Mouse (Mus musculus) lung, embryonic 16.5 days (tissue): ENCODE results near the gene Miip. TPM values are rescaled to one million over a fixed set of nuclear protein-coding genes. Genes with fewer than 3 reads are reported as not detected.
"Not testable (repeated sequence)": the region's sequence is repeated elsewhere in the genome, so short reads cannot be mapped to it uniquely, and the experiment has no call there.

ENCODE experiments used
- ATAC-seq: fragments of 200-750 bp; cut with Nextera tagmentation; 2 replicates; pipeline ENCODE4 v1.8.0; 2017; ENCODE audit warnings: low read depth, mild to moderate bottlenecking, moderate library complexity
- H3K27ac ChIP-seq: fragments of 300-500 bp; sonication (generic); 2 replicates; pipeline ENCODE4 v1.5.1; 2014; ENCODE audit warnings: mild to moderate bottlenecking, control low read depth, low read length
- H3K27me3 ChIP-seq: fragments of 300-500 bp; sonication (generic); 2 replicates; pipeline ENCODE4 v1.6.1; 2014; ENCODE audit warnings: low read depth, low read length, mixed read lengths; ENCODE audit not compliant: control insufficient read depth, insufficient read depth
- H3K36me3 ChIP-seq: fragments of 300-500 bp; sonication (generic); 2 replicates; pipeline ENCODE4 v1.6.1; 2014; ENCODE audit warnings: low read length; ENCODE audit not compliant: control insufficient read depth, insufficient read depth
- H3K4me1 ChIP-seq: fragments of 300-500 bp; sonication (generic); replicated peaks from 2 replicates; pipeline ENCODE4 v1.6.1; 2014; ENCODE audit warnings: low read length, mixed read lengths; ENCODE audit not compliant: control insufficient read depth, insufficient read depth
- H3K4me2 ChIP-seq: fragments of 300-500 bp; sonication (generic); 2 replicates; pipeline ENCODE4 v1.6.1; 2014; ENCODE audit warnings: low read depth, low read length, control low read depth
- H3K4me3 ChIP-seq: fragments of 300-500 bp; sonication (generic); 2 replicates; pipeline ENCODE4 v1.5.1; 2014; ENCODE audit warnings: mild to moderate bottlenecking, low read length, control low read depth
- H3K9ac ChIP-seq: fragments of 300-500 bp; sonication (generic); 2 replicates; pipeline ENCODE4 v1.6.1; 2014; ENCODE audit warnings: low read length, control low read depth
- H3K9me3 ChIP-seq: fragments of 300-500 bp; sonication (generic); 2 replicates; pipeline ENCODE4 v1.6.1; 2016; ENCODE audit warnings: low read length; ENCODE audit not compliant: control insufficient read depth
- WGBS: fragments of 180-500 bp; shearing (Covaris S2); extraction: QIAGEN DNeasy Blood & Tissue Kit; methylation state at CpG from one replicate; pipeline ENCODE4 v1.1.7; 2014; 5-methylcytosine and 5-hydroxymethylcytosine counted together
- polyA plus RNA-seq: library from polyadenylated mRNA; unstranded; fragments of >200 nt; fragmentation: Nextera tagmentation; extraction: Ambion mirVana; gene quantifications from 2 replicates; pipeline ENCODE4 v1.2.1, GENCODE M21; 2015

Miip gene
- polyA plus RNA-seq, 1 experiment from 2014 or later, result 47.0 TPM

DNA sequence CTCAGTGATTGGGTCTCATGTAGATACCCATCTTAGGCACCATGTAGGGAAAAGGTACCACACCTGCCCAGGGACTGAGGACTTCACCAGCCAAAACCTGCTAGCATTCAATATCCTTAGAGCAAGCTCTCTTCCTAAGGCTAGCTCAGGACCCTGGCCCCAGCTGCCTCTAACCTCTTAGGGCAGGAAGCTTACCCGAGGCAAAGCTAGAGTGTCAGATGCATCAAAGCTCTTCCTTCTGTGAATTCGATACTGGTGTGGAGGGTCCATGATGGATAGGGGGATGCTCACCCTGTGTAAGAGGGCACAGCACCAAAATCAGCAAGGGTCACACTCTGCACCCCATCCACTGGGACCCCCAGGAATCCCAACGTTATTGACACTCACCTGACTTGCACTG, 6.6 kb downstream of the Miip start:
- H3K27me3 ChIP-seq, result no peaks in the 10 kb centered on the region
- H3K4me2 ChIP-seq, result no peak overlapping the region
- no peak for ATAC-seq
- H3K9me3 ChIP-seq, result no peaks in the 10 kb centered on the region
- no peaks in the 10 kb centered on the region; the same call in 1 of the 2 replicates for H3K4me1 ChIP-seq
- H3K4me3 ChIP-seq, result no peak overlapping the region
- peaks cover 35% of the 10 kb centered on the region for H3K36me3 ChIP-seq
- 87% methylated on average over 3 of the region's 3 CpGs for WGBS
- no peak overlapping the region for H3K27ac ChIP-seq
- no peak overlapping the region for H3K9ac ChIP-seq

DNA sequence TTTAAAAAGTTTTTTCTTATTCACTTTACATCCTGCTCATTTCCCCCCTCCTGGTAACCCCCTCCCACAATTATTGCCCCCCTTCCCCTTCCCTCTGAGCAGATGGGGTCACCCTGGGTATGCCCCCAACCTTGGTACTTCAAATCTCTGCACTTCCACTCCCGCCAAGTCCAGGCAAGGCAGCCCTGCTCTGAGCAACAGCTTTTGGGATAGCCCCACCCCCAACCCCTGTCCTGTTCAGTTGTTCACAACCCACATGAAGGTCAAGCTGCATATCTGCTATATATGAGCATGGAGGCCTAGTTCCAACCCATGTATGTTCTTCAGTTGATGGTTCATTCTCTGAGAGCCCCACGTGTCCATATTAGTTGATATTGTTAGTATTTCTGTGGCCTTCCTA, 17.8 kb downstream of the Miip start:
- no peak for ATAC-seq
- Histone ChIP-seq H3K36me3 (no peaks in the 10 kb centered on the region; the same call in 1 of the 2 replicates), H3K9me3 (no peaks in the 10 kb centered on the region), H3K27me3 (no peaks in the 10 kb centered on the region), H3K9ac (no peak overlapping the region), H3K4me1 (peaks cover 10% of the 10 kb centered on the region), H3K27ac (no peak overlapping the region), H3K4me2 (no peak overlapping the region), H3K4me3 (no peak overlapping the region)
- WGBS, result 82% methylated on average over 2 of the region's 2 CpGs

DNA sequence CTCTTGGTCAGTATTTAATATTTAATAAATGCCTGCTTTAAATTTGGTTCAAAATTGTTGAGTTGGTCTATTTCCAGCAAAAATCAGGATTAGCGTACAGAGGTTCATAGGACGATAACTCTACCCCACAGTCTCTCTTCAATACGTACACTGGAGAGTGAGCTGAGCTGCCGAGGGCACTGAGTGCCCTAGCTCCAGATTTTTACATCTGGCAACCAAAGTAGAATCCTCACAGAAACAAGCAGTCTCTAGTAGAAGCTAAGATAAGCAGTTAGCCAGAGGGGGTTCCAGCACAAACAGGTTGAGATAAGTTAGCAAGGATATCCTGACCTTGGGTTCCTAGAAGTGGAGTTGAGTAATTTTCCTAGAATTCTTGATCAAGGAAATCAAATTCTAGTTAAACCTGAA, 20.0 kb downstream of the Miip start:
- H3K36me3 ChIP-seq, result peaks cover 12% of the 10 kb centered on the region
- H3K4me2 ChIP-seq, result peak overlapping the region; percentile 88
- H3K27ac ChIP-seq, result peak overlapping the region; percentile 36
- no peaks in the 10 kb centered on the region for H3K27me3 ChIP-seq
- H3K9me3 ChIP-seq, result 0 out of 2 replicates have a peak, but pooled peaks cover 5% of the 10 kb centered on the region
- H3K4me3 ChIP-seq, result peak overlapping the region; percentile 87
- peak; percentile 68 for ATAC-seq
- H3K4me1 ChIP-seq, result peaks cover 10% of the 10 kb centered on the region
- 5% methylated on average over 4 of the region's 4 CpGs for WGBS
- peak overlapping the region; percentile 77 for H3K9ac ChIP-seq

DNA sequence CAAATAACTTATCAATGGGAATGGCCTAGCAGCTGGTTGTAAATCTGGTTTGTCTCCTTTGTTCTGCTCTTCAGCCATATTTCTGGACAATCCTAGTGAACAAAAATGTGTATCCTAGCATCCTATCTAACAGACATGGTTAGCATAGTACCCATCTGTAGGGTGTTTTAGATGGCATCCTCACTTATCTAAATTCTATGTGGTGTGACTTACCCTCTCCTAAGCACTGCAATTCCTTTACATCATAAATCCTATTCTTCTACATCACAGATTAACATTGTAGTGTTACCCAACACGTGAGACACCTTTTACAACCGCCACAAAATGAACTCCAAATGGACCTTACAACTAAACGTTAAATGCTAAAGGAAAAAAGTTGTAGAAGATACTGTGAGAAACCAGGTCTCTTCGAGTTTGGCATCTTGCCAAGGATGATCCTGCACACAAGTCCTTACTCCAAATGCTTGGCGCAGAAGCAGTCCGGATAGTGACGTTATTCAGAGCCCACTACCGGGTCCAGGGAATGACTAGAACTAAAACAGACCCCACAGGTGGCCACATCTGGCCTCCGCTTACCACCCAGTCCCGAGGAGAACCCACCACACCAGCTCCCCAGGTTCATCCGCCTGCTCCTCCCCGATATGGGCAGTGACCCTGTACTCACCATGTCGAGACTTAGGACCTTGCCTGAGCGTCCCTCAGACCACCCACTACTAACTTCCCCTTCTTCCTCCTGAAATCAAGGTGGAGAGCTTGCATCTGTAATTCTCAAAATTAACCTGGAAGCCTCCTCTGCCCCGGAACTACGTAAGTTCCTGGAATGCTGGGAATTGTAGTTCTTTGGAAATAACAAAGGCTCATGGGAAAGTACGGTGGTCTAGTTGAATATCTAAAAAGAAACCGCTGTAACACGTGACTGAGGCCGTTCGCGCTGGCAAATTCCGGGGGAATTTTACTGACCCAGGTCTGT, 20.7 kb downstream of the Miip start, which contains the start of gene Zfp933:
Gene Zfp933 (minus strand): TSS at position 753 of the 970 bp plus-strand sequence.
- H3K9me3 ChIP-seq, result peaks cover 9% of the 10 kb centered on the region
- peak within 1 kb of the TSS; percentile 88 for H3K4me2 ChIP-seq
- peaks cover 16% of the 10 kb centered on the region for H3K36me3 ChIP-seq
- H3K4me1 ChIP-seq, result peaks cover 10% of the 10 kb centered on the region
- H3K4me3 ChIP-seq, result peak within 1 kb of the TSS; percentile 87
- peak within 1 kb of the TSS; percentile 77 for H3K9ac ChIP-seq
- peak; percentile 92 for ATAC-seq
- 2% methylated on average over 23 of the region's 23 CpGs for WGBS
- H3K27ac ChIP-seq, result peak within 1 kb of the TSS; percentile 36
- H3K27me3 ChIP-seq, result no peaks in the 10 kb centered on the region

DNA sequence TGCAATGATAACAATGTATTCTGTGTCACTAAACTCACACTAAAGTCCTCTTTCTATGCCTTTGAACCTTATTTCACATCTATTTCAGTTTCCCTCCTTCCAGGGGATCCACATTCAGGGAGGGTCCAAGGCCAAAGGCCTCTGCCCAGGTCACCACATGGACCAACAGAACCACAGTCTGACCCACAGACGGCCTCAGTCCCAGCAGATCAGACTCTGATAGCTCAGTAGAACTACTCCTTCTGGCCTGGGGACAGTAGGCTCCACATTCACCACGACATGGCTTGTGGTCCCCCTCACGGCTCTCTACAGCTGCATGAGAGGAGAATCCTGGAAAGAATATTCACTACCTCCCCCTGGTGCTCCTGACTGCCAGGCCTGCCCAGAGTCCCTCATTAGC, 25.7 kb downstream of the Miip start:
- no peak overlapping the region for H3K4me2 ChIP-seq
- H3K27ac ChIP-seq, result no peak overlapping the region
- no peak for ATAC-seq
- H3K36me3 ChIP-seq, result peaks cover 33% of the 10 kb centered on the region
- H3K4me3 ChIP-seq, result no peak overlapping the region
- no peak overlapping the region for H3K9ac ChIP-seq
- peaks cover 19% of the 10 kb centered on the region for H3K9me3 ChIP-seq
- H3K4me1 ChIP-seq, result peaks cover 6% of the 10 kb centered on the region; the same call in 1 of the 2 replicates
- 95% methylated on average over 3 of the region's 3 CpGs for WGBS
- no peaks in the 10 kb centered on the region for H3K27me3 ChIP-seq

DNA sequence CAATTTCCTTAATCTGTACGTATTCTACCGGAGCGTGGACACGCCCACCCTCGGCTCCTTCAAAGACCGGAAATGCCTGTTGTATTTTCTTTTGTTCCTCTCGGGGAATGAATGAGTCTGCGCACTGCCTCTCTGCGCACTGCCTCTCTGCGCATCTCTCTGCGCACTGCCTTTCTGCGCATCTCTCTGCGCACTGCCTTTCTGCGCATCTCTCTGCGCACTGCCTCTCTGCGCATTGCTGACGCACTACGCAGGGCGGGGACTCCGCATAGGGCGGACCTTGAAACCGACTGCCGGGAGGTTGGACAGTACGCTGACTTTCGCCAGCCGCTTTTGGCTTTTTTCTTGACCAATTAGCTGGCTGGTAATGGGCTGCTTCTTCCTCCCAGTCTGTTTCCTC, 29.3 kb downstream of the Miip start:
- H3K9ac ChIP-seq, H3K4me2 ChIP-seq, H3K4me3 ChIP-seq, H3K27me3 ChIP-seq, H3K27ac ChIP-seq, ATAC-seq, H3K4me1 ChIP-seq: not testable (repeated sequence)
- 96% methylated on average over 12 of the region's 26 CpGs for WGBS
- peaks cover 16% of the 10 kb centered on the region for H3K9me3 ChIP-seq
- H3K36me3 ChIP-seq, result peaks cover 25% of the 10 kb centered on the region

DNA sequence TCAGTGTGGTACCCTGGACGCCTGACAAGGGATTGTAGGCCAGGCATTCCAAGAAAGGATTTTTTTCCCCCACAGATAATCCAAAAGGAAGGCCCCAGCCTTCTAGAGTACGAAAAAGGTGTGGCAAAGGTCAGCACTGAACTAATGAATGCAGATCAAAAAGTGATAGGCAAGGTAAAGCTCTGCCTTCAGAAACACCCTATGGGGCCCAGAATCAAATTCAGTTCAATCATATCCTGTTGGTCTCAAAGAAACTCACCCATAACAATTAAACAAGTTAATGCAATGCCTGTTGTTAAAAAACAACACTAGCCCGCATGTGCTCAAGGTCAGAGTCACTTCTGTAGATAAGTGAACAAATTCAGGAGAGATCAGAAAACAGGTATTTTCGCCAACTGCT, 44.2 kb downstream of the Miip start:
- H3K9ac ChIP-seq, result no peak overlapping the region
- WGBS, result 92% methylated on average over 4 of the region's 4 CpGs
- no peak overlapping the region for H3K4me3 ChIP-seq
- no peaks in the 10 kb centered on the region for H3K27me3 ChIP-seq
- peaks cover 60% of the 10 kb centered on the region for H3K9me3 ChIP-seq
- peaks cover 47% of the 10 kb centered on the region for H3K36me3 ChIP-seq
- no peaks in the 10 kb centered on the region for H3K4me1 ChIP-seq
- no peak overlapping the region for H3K4me2 ChIP-seq
- ATAC-seq, result no peak
- H3K27ac ChIP-seq, result no peak overlapping the region

DNA sequence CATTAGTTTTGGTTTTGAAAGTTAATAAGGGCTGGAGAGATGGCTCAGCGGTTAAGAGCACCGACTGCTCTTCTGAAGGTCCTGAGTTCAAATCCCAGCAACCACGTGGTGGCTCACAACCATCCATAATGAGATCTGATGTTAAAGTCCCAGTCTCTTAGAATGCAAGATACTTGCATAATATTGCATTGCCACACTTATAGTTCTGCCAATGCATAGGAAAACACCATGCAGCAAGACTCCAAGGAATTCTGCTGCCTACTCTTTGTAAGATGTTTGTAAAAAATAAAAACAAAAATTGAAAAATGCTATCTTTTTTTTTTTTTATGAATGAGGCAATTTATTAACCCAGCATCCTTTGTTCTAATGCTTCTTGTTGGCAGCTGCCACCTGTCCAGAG, 47.2 kb downstream of the Miip start:
- H3K27me3 ChIP-seq, H3K27ac ChIP-seq, H3K9ac ChIP-seq, H3K4me1 ChIP-seq, H3K4me3 ChIP-seq, ATAC-seq, H3K4me2 ChIP-seq: not testable (repeated sequence)
- peaks cover 56% of the 10 kb centered on the region for H3K9me3 ChIP-seq
- peaks cover 24% of the 10 kb centered on the region for H3K36me3 ChIP-seq
- WGBS, result 89% methylated on average over 3 of the region's 3 CpGs

DNA sequence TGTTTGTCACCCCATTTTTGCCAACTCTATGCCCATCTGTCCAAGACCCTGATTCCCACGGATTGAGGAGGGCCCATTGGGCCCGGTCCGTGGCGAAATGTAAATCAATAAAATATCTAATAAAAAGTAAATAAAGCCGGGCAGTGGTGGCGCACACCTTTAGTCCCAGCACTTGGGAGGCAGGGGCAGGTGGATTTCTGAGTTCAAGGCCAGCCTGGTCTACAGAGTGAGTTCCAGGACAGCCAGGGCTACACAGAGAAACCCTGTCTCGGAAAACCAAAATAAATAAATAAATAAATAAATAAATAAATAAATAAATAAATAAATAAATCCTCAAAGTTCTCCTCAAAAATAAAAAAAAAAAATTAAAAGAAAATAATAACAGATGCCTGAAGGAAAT, 49.0 kb downstream of the Miip start:
- H3K36me3 ChIP-seq, H3K4me1 ChIP-seq, H3K9ac ChIP-seq, ATAC-seq, H3K27ac ChIP-seq, H3K4me3 ChIP-seq, H3K4me2 ChIP-seq, H3K27me3 ChIP-seq: not testable (repeated sequence)
- H3K9me3 ChIP-seq, result peaks cover 42% of the 10 kb centered on the region
- WGBS, result 78% methylated on average over 7 of the region's 7 CpGs
